Mouse (Mus musculus): ENCODE results near the gene Mfsd4b4. TPM values are rescaled to one million over a fixed set of nuclear protein-coding genes. Genes with fewer than 3 reads are reported as not detected.

The Mfsd4b4 gene
- polyA plus RNA-seq, 1 experiment from 2014 or later: 5.4 TPM

GRCm38 (mm10) chr10:39888621-39889020, 10.4 kb downstream of the Mfsd4b4 start:
- Histone ChIP-seq H3K27ac (no peak overlapping the region), H3K9ac (no peak overlapping the region), H3K27me3 (no peaks in the 10 kb centered on the region), H3K4me2 (no peak overlapping the region), H3K4me1 (peaks cover 6% of the 10 kb centered on the region; the same call in 1 of the 2 replicates), H3K9me3 (no peaks in the 10 kb centered on the region), H3K4me3 (replicated peaks) (no peak overlapping the region), H3K36me3 (replicated peaks) (no peaks in the 10 kb centered on the region)
- WGBS: 80% methylated on average over 3 of the region's 3 CpGs
- no peak for ATAC-seq (ENCODE audit: low FRiP score)

- Histone ChIP-seq H3K36me3 (replicated peaks) (peaks cover 53% of the 10 kb centered on the region), H3K9me3 (no peaks in the 10 kb centered on the region), H3K4me1 (no peaks in the 10 kb centered on the region), H3K4me3 (replicated peaks) (no peak overlapping the region), H3K27me3 (no peaks in the 10 kb centered on the region), H3K27ac (no peak overlapping the region), H3K4me2 (no peak overlapping the region), H3K9ac (no peak overlapping the region)
- no peak for ATAC-seq (ENCODE audit: low FRiP score)
- 89% methylated on average over 2 of the region's 2 CpGs for WGBS
Measured at GRCm38 (mm10) chr10:39865509-39865908, 33.5 kb downstream of the Mfsd4b4 start.

DNA sequence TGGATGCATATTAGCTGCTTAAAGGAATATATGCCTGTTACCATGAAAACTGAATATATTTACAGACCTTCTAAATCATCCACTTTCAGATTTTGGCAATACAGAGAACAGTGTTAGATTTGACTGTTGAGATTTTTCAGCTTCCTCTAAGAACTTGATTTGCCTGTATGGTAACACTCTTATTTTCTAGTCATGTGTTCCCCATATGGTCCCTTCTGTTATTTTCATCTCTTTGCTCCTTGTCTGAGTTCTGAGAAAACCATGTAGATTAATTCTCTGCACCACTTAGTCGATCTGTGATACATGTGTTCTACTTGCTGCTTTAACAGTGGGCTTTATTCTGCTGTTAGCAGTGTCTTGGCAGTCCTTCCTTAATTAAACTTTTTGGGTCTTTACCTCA, 56.4 kb downstream of the Mfsd4b4 start:
- 92% methylated on average over 1 of the region's 1 CpGs for WGBS
- H3K4me2 ChIP-seq: no peak overlapping the region
- H3K4me3 ChIP-seq (replicated peaks): no peak overlapping the region
- no peak overlapping the region for H3K27ac ChIP-seq
- H3K9me3 ChIP-seq: no peaks in the 10 kb centered on the region
- H3K27me3 ChIP-seq: no peaks in the 10 kb centered on the region
- ATAC-seq (ENCODE audit: low FRiP score): no peak
- H3K9ac ChIP-seq: no peak overlapping the region
- peaks cover 26% of the 10 kb centered on the region for H3K36me3 ChIP-seq (replicated peaks)
- no peaks in the 10 kb centered on the region for H3K4me1 ChIP-seq

Other genes starting within 250 kb of the Mfsd4b4 start
- gene Rev3l, start 167.1 kb downstream of the Mfsd4b4 start, polyA plus RNA-seq (2016; fragmentation: Nextera tagmentation; extraction: Ambion mirVana): 19.7 and 19.9 TPM in 2 replicates
- not detected in 2 replicates for gene Mfsd4b2, start 27.7 kb upstream of the Mfsd4b4 start, polyA plus RNA-seq (2016; fragmentation: Nextera tagmentation; extraction: Ambion mirVana)
- not detected in 2 replicates for gene Mfsd4b3, start 60.9 kb upstream of the Mfsd4b4 start, polyA plus RNA-seq (2016; fragmentation: Nextera tagmentation; extraction: Ambion mirVana)
- gene Mfsd4b5, start 87.4 kb upstream of the Mfsd4b4 start, polyA plus RNA-seq (2016; fragmentation: Nextera tagmentation; extraction: Ambion mirVana): not detected in 2 replicates
- gene Mfsd4b1, start 126.0 kb upstream of the Mfsd4b4 start, polyA plus RNA-seq (2016; fragmentation: Nextera tagmentation; extraction: Ambion mirVana): 0.15 TPM in 1 of 2 replicates, not detected in the other
- 5.4 and 8.7 TPM in 2 replicates for gene Slc16a10, start 243.0 kb upstream of the Mfsd4b4 start, polyA plus RNA-seq (2016; fragmentation: Nextera tagmentation; extraction: Ambion mirVana)

Measured in forebrain, embryonic 12.5 days (tissue).